Mouse (Mus musculus) CD4-positive, CD25-positive, alpha-beta regulatory T cell, adult 2 months (primary cell): ENCODE data around the gene Col28a1.

ENCODE experiments used
- DNase-seq: peaks from one replicate; pipeline ENCODE4 v3.0.0-alpha.2; 2012; ENCODE audit warnings: low read depth, low spot score

The Col28a1 gene

DNA sequence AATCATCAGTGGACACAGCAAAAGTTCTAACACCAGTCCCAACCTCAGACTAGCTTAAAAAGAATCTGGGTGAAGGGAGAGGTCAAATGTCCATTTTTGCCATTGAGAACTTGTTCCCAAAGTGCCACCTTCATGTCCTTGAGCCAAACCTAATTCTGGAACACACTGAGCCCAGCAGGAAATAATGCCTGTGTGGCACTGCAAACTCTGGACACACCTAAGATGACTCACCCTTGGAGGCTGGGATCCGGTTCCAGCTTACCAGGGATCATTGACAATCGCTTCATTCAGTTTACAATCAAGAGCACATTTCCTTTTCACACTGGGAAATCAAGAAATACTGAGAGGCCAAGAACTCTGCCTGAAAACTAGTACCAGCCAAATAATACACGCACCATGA is 168.9 kb downstream of the Col28a1 start:
- no peak for DNase-seq

DNA sequence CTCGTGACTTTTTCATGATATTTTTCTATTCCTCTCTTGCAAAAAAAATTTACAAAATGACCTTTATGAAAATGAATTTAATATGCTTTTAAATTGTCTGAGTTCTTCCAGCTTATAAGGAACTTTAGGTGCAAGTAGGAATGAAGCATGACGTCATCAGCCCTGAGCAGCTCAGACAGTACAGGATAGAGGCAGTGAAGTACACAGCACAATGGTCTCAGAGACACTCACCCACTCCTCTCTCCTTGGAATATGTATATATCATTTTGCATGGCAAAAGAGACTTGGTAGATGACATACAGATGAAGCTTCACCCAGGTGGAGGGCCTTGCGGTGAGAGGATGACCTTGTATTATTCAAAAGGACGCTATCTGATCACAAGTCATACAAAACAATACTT is 197.7 kb downstream of the Col28a1 start:
- no peak for DNase-seq

DNA sequence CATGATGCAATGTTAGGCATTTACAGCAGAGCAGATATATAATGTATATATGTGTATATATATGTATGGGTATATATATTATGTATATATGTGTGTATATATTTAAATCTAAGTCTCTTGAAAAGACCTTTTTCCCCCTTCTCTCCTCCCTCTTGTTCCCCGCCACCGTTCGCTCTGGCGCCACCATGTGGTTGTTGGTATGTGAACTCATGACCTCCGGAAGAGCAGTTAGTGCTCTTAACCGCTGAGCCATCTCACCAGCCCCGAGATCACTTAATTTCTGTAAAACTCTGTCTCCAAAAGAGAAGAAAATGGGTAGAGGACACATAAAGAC is 208.8 kb downstream of the Col28a1 start:
- peak; percentile 79 for DNase-seq

DNA sequence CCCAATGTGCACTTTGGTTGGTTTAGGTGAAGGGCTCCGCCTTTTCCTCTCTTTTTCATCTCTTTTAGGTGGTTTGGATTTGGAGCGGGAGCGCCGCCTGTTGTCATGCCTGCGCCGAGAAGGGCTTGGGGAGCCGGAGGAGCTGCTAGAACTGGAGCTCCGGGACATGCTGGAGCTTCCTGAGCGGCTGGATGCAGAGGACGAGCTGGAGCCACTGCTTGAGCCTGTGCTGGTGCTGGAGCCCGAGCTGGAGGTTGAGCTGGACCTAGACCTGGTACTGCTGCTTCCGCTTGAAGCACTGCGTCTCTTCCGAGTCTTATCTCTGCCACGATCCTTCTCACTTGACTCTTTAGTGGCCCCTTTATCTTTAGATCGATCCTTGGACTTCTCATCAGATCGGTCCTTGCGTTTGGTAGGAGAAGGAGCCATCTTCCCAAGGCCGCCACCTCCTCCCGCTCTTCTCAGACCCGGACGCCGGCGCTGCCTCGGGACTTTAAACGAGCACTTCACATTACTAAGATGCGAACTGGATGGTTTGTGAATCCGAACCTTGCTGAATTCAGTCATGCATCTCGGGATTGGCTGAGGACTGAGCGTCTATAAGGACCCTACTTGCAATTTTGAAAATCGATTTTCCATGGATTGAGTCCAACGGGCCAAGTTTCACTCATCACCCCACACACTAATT is 209.3 kb downstream of the Col28a1 start:
- DNase-seq = peak; percentile 1

DNA sequence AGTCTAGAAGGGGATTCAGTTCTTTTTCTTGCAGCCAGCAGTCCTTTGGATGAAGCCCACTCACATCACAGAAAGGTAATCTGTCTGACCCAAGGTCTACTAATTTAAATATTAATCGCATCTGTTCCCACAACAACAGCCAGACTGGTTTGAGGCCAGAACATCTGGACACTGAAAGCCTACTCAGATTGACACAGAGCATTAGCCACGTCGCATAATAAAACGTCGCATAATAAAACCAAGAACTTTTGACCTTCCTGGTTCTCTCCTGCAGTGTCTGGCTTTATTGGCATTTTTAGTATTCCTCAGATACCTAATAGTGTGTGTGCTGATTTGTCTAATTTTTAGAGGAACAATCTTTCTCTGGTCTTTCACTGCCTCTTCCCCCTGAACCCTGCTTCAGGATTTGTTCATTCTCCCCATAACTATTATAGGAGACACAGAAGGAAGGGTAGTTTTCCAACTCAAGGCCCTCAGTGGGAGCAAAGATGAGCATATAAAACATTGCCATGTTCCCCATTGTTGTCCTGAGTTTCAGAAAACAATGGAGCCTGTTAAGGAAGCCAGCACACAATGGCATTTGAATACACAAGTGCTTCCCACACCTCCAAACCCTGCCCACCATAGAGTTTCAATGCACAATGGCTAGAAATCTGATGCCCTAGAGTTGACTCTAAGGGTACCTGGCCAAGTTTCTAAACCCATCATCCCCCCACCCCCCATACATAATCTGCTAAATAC is 221.2 kb downstream of the Col28a1 start:
- no peak for DNase-seq

DNA sequence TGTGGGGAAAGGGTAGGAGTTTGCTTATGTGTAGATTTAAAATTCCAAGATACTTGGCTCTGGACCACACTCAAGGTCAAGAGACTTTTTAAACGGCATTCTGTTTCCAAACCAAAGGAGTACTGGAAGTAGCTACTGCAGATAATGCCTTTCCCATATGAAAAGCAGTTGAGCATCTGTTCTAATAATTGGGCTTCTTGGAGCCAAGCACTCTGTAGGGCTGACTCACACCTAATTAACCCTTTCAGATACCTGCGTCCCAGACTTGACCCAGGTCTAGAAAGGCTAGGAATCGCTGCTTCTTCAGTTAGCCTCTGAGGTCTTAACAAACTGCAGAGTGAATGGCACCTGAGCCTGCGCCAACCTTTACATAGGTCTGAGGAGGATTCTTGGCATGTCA is 223.0 kb downstream of the Col28a1 start:
- no peak for DNase-seq

DNA sequence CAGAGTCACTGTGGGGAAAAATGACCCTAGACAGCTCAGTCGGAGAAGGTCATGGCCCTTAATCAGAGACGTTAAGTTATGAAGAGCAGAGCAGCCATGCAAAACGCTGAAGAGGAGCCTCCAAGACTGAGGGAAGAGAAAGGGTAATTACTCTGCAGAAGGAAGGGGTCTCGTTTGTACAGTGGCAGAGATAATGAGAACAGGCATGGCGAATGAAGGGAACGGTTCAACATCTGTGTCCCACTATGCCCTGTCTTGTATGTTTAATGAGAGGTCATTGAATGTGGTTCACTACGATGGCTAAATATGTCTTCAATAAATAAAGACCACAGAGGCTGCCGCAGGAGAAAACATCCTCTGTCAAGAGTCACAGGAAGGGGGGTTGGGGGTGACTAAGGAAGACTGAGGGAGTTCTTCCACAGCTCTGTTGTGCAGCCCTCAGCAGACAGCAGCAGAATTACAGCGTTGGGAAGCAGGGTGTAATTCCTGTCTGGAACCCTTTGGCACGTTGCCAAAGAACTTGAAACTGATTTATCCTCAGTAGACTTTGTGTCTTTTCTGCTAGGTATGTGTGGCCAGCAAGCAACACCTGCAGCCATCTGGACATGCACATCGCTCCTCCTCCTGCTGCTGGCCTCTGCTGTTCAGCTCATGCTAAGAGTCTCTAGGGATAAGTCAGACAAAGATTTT is 226.4 kb downstream of the Col28a1 start:
- DNase-seq = no peak

DNA sequence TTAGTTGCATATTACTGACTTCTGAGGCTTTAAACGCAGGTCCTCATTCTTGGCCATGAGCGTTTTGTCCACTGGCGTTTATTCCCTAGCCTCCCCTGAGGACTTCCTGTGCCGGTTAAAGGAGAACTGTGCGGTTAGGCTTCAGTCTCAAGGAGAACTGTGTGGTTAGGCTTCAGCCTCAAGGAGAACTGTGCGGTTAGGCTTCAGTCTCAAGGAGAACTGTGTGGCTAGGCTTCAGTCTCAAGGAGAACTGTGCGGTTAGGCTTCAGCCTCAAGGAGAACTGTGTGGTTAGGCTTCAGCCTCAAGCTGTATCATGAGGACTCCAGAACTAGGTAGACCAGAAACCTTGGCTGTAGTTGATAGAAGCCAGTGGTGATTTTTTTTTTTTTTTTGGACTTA is 229.7 kb downstream of the Col28a1 start:
- no peak for DNase-seq

DNA sequence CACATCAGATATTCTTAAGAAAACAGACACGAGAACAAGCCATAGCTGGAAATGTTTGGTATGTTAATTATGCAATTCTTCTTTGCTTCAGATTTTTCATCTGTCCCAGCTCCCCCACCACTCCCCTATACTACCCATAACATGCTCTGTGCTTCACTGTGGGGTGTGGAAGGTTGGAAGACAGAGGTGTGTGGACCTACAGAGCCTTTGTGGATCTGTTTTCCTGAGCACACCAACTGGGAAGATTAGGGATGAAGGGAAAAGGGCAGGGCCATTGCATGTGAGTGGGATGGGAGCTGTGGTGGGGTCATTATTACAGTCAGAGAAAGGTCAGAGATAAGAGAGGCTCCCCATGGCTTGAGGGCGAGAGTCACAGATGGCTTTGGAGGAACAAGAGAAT is 240.2 kb downstream of the Col28a1 start:
- no peak for DNase-seq

DNA sequence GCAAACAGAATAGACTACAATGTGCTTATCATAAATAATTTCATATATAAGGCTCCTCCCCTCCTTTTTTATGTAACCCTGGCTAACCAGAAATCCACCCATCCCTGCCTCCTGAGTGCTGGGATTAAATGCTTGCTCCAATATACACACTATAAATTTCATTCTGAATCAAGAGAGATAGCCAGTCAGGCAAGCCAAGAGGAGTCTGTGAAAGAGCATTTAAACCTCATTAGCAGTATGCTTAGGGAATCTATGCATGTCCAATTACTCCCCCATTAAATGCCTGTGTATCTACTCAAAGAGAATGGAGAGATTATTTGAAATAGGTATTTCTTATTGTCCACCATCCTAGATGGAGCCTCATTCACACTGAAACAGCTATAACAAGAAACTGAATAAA is 240.6 kb downstream of the Col28a1 start:
- DNase-seq = no peak
